Mouse (Mus musculus) adrenal gland, adult (tissue): ENCODE measurements at regions not wholly inside any gene's neighbourhood (a gene's known extent, or its start where the extent isn't known, plus 50 kb on each side); places are given as distances from the start of the nearest gene placed in this dataset.

ENCODE experiments used
- DNase-seq, 2 experiments: peaks; one replicate each; pipeline ENCODE4 v3.0.0; 2022 to 2023; ENCODE audit warnings: low spot score in 1 of 2; ENCODE audit not compliant: inconsistent age in 2 of 2

DNA sequence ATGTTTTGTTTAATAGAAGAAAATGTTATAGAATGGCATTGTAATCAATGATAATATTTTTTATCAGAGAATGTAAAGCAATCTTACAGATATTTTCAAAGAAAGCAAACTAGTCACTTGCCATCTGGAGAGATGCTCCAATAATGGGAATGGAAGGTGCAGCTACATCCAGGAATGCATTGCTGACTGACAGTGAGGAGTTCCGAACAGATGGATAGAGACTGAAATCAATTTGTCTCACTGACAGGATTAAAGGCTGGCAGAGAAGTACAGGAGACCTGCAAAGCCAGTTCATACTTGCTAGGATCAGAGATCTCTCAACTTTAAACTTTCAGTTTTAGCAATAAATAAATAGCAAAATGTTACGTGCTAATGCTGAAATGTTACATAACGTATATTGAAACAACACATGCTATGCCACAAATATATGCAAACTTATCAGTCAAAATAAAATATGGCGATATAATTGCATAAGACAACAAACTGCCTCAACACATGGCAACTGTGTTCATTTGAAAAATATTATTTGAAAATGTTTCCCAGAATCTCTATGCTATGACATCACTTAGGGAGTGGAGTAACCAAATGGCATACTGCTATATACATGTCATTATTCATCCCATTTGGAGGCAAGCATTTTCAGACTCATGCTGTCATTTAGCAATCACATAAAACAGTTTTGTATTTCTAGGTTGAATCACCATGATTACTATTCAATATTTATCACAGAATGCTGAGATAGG lies 78.1 kb downstream of the Pom121l12 start:
- no peak for DNase-seq

DNA sequence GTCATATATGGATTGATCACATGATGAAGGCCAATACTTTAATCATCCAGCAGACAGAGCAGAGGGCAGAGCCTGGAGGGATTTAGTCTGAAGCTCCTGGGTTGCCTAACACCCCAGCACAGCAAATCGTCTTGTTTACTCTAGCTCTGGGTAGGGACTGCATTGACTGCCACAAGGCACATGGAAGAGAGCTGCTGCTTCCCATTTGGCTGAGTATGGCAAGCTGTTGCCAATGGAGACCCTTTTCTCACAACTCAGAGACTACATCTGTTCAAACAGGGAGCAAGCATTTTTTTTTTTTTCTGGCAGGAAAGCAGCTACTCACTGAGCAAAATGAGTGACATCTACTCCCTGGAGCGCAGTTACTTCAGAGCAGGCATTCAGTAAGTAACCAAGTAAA lies 101.6 kb downstream of the Pom121l12 start:
- peak in 1 of 2 experiments; percentile 3 for DNase-seq
